Mouse (Mus musculus): Measurements from ENCODE around the gene Il17d. TPM values are rescaled to one million over a fixed set of nuclear protein-coding genes. Genes with fewer than 3 reads are reported as not detected.
A peak's percentile ranks its signal among the peaks of the same experiment; 100 is the strongest.

Gene Il17d
- 4.1 and 4.8 TPM in 2 replicates for polyA plus RNA-seq (2015; fragmentation: Nextera tagmentation; extraction: Ambion mirVana)

GRCm38 (mm10) chr14:57524671-57525387 lies at the start of gene Il17d:
Il17d (plus strand) TSS chr14:57524777.
- peak within 1 kb of the TSS; percentile 82 for H3K27ac ChIP-seq (ENCODE audit: low read length)
- peak within 1 kb of the TSS; percentile 91 for H3K4me2 ChIP-seq (ENCODE audit: low read depth, low read length)
- peak; percentile 61 for ATAC-seq (ENCODE audit: low read depth)
- H3K36me3 ChIP-seq (ENCODE audit: control insufficient read depth, insufficient read depth, low read length) = no peaks in the 10 kb centered on the region
- peak within 1 kb of the TSS; percentile 80 for H3K9ac ChIP-seq (ENCODE audit: low read length)
- no peaks in the 10 kb centered on the region for H3K27me3 ChIP-seq (ENCODE audit: control insufficient read depth, insufficient read depth, low read depth, low read length)
- WGBS = 1% methylated on average over 43 of the region's 104 CpGs
- H3K4me1 ChIP-seq (replicated peaks; ENCODE audit: control insufficient read depth, insufficient read depth, low read length) = peaks cover 7% of the 10 kb centered on the region
- peak within 1 kb of the TSS; percentile 74 for H3K4me3 ChIP-seq (ENCODE audit: low read length)
- H3K9me3 ChIP-seq (ENCODE audit: control insufficient read depth, low read length) = no peaks in the 10 kb centered on the region

DNA sequence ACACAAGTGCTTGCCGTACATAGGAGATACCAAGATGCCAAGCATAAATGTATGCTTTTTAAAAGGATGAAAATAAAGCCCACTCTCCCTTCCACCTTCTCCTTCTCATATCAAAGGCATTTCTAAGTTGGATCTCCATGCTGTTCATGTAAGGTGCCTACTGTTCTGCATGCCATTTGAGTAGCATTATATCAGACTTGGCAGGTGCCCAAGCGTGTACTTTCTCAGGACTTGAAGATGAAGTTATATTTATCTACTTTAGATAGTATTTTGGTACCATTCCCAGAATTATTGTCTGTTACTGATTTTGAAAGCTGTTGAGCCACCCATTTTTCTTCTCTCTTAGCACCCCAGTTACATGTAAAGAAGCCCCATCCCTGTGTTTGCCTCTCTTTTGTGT lies 49.5 kb upstream of the Il17d start:
- 71% methylated on average over 2 of the region's 2 CpGs for WGBS
- Histone ChIP-seq H3K27me3 (ENCODE audit: control insufficient read depth, insufficient read depth, low read depth, low read length) (no peaks in the 10 kb centered on the region), H3K4me1 (replicated peaks; ENCODE audit: control insufficient read depth, insufficient read depth, low read length) (no peaks in the 10 kb centered on the region), H3K36me3 (ENCODE audit: control insufficient read depth, insufficient read depth, low read length) (no peaks in the 10 kb centered on the region), H3K4me2 (ENCODE audit: low read depth, low read length) (no peak overlapping the region), H3K4me3 (ENCODE audit: low read length) (no peak overlapping the region), H3K9ac (ENCODE audit: low read length) (no peak overlapping the region), H3K27ac (ENCODE audit: low read length) (no peak overlapping the region), H3K9me3 (ENCODE audit: control insufficient read depth, low read length) (no peaks in the 10 kb centered on the region)
- no peak for ATAC-seq (ENCODE audit: low read depth)

DNA sequence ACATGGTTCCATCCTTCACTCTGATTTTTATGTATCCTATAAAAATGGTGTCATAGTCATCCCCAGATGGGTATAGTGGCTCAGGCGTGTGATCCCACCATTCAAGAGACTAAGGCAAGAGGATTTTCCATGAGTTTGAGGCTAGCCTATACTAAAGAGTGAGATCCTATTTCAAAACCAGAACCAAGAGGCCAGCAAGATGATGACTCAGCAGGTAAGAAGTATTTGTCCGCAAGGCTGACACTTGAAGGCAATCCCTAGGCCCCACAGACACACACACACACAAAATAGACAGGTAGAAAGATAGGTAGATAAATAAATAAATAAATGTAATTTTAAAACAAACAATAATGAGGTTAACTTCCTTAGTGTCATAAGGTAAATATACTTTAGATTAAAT lies 42.3 kb upstream of the Il17d start:
- Histone ChIP-seq H3K4me3 (ENCODE audit: low read length) (no peak overlapping the region), H3K27me3 (ENCODE audit: control insufficient read depth, insufficient read depth, low read depth, low read length) (no peaks in the 10 kb centered on the region), H3K4me1 (replicated peaks; ENCODE audit: control insufficient read depth, insufficient read depth, low read length) (no peaks in the 10 kb centered on the region), H3K9ac (ENCODE audit: low read length) (no peak overlapping the region), H3K27ac (ENCODE audit: low read length) (no peak overlapping the region), H3K9me3 (ENCODE audit: control insufficient read depth, low read length) (no peaks in the 10 kb centered on the region), H3K4me2 (ENCODE audit: low read depth, low read length) (no peak overlapping the region), H3K36me3 (ENCODE audit: control insufficient read depth, insufficient read depth, low read length) (no peaks in the 10 kb centered on the region)
- no peak for ATAC-seq (ENCODE audit: low read depth)
- 85% methylated on average over 2 of the region's 2 CpGs for WGBS

GRCm38 (mm10) chr14:57484183-57484582 lies 40.4 kb upstream of the Il17d start:
- Histone ChIP-seq H3K4me1 (replicated peaks; ENCODE audit: control insufficient read depth, insufficient read depth, low read length) (no peaks in the 10 kb centered on the region), H3K4me2 (ENCODE audit: low read depth, low read length) (no peak overlapping the region), H3K9ac (ENCODE audit: low read length) (no peak overlapping the region), H3K27ac (ENCODE audit: low read length) (no peak overlapping the region), H3K4me3 (ENCODE audit: low read length) (no peak overlapping the region), H3K9me3 (ENCODE audit: control insufficient read depth, low read length) (no peaks in the 10 kb centered on the region), H3K36me3 (ENCODE audit: control insufficient read depth, insufficient read depth, low read length) (no peaks in the 10 kb centered on the region), H3K27me3 (ENCODE audit: control insufficient read depth, insufficient read depth, low read depth, low read length) (no peaks in the 10 kb centered on the region)
- ATAC-seq (ENCODE audit: low read depth) = no peak
- 92% methylated on average over 6 of the region's 6 CpGs for WGBS

DNA sequence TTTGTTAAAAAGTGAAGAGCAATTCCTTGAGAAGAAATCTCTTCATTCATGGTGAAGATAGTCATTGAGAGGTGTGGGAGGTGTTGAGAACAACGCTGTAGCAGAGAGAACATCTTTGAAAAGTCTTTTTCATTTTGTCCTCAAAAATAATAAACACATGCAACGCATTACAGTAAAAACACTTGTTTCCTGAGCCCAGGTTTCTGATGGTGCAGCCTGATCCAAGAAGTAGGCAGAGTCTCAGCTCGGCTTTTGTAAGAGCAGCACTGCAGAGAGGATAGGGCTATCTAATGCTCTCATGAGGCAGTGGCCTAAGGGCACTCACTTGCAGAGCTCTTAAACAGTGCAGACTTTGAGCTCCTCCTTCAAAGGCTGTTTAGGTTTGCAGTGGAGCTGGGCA lies 34.9 kb upstream of the Il17d start:
- H3K36me3 ChIP-seq (ENCODE audit: control insufficient read depth, insufficient read depth, low read length) = no peaks in the 10 kb centered on the region
- WGBS = 73% methylated on average over 3 of the region's 3 CpGs

DNA sequence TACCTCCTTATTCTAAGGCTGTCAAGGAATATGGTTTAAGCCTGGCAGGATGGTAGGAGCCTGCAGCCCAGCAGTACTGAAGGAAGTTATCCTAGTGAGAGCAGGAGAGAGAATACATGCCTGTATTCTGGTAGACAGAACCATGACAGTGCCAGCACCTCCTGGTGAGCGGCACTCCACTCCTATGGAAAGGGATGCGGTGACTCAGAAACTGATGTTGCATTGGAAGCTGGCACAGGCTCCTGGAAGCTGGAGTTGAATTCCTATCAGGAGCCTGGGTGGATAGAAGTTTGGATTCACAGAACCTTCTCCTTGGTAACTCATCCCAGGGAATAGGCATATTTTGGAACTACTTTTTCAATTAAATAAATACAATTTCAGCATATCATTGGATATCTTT lies 30.7 kb upstream of the Il17d start:
- ATAC-seq (ENCODE audit: low read depth) = no peak
- no peak overlapping the region for H3K27ac ChIP-seq (ENCODE audit: low read length)
- WGBS = 91% methylated on average over 2 of the region's 2 CpGs
- H3K4me1 ChIP-seq (replicated peaks; ENCODE audit: control insufficient read depth, insufficient read depth, low read length) = no peaks in the 10 kb centered on the region
- no peak overlapping the region for H3K4me2 ChIP-seq (ENCODE audit: low read depth, low read length)
- no peaks in the 10 kb centered on the region for H3K27me3 ChIP-seq (ENCODE audit: control insufficient read depth, insufficient read depth, low read depth, low read length)
- H3K9me3 ChIP-seq (ENCODE audit: control insufficient read depth, low read length) = no peaks in the 10 kb centered on the region
- no peak overlapping the region for H3K9ac ChIP-seq (ENCODE audit: low read length)
- no peaks in the 10 kb centered on the region for H3K36me3 ChIP-seq (ENCODE audit: control insufficient read depth, insufficient read depth, low read length)
- no peak overlapping the region for H3K4me3 ChIP-seq (ENCODE audit: low read length)

More for the DNA sequence above, 34.9 kb upstream of the Il17d start:
- Histone ChIP-seq H3K4me1 (replicated peaks; ENCODE audit: control insufficient read depth, insufficient read depth, low read length) (no peaks in the 10 kb centered on the region), H3K4me3 (ENCODE audit: low read length) (no peak overlapping the region), H3K27me3 (ENCODE audit: control insufficient read depth, insufficient read depth, low read depth, low read length) (no peaks in the 10 kb centered on the region), H3K9me3 (ENCODE audit: control insufficient read depth, low read length) (no peaks in the 10 kb centered on the region), H3K9ac (ENCODE audit: low read length) (no peak overlapping the region), H3K4me2 (ENCODE audit: low read depth, low read length) (no peak overlapping the region), H3K27ac (ENCODE audit: low read length) (no peak overlapping the region)
- no peak for ATAC-seq (ENCODE audit: low read depth)

GRCm38 (mm10) chr14:57503729-57504128 lies 20.8 kb upstream of the Il17d start:
- Histone ChIP-seq H3K27me3 (ENCODE audit: control insufficient read depth, insufficient read depth, low read depth, low read length) (no peaks in the 10 kb centered on the region), H3K4me1 (replicated peaks; ENCODE audit: control insufficient read depth, insufficient read depth, low read length) (no peaks in the 10 kb centered on the region), H3K9ac (ENCODE audit: low read length) (no peak overlapping the region), H3K4me2 (ENCODE audit: low read depth, low read length) (no peak overlapping the region), H3K4me3 (ENCODE audit: low read length) (no peak overlapping the region), H3K36me3 (ENCODE audit: control insufficient read depth, insufficient read depth, low read length) (peaks cover 4% of the 10 kb centered on the region; the same call in 1 of the 2 replicates), H3K27ac (ENCODE audit: low read length) (no peak overlapping the region), H3K9me3 (ENCODE audit: control insufficient read depth, low read length) (no peaks in the 10 kb centered on the region)
- ATAC-seq (ENCODE audit: low read depth) = no peak
- WGBS = 85% methylated on average over 6 of the region's 6 CpGs

DNA sequence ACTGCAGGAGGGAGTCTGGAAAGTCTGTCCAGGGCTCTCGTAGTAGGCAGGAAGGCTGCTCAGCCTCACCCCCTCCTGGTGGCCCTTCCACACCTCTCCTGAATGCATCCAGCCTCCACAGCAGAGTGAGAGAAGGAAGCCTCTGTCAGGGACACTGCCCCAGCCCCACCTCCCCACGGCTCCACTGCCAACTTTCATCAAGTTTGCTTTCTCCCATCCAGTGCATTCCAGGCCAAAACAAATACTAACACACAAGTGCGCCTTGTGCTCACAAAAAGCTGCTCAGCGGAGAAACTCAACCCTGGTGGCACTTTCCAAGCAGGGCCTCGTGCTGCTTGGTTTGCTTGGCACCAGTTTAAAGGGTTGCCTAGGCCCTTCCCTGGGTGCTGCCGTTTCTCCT lies 15.0 kb upstream of the Il17d start:
- Histone ChIP-seq H3K36me3 (ENCODE audit: control insufficient read depth, insufficient read depth, low read length) (no peaks in the 10 kb centered on the region), H3K27me3 (ENCODE audit: control insufficient read depth, insufficient read depth, low read depth, low read length) (no peaks in the 10 kb centered on the region), H3K4me1 (replicated peaks; ENCODE audit: control insufficient read depth, insufficient read depth, low read length) (peaks cover 11% of the 10 kb centered on the region), H3K9ac (ENCODE audit: low read length) (no peak overlapping the region), H3K9me3 (ENCODE audit: control insufficient read depth, low read length) (no peaks in the 10 kb centered on the region), H3K4me2 (ENCODE audit: low read depth, low read length) (no peak overlapping the region), H3K27ac (ENCODE audit: low read length) (peak overlapping the region; percentile 74), H3K4me3 (ENCODE audit: low read length) (no peak overlapping the region)
- 30% methylated on average over 6 of the region's 6 CpGs for WGBS
- peak; percentile 95 for ATAC-seq (ENCODE audit: low read depth)

DNA sequence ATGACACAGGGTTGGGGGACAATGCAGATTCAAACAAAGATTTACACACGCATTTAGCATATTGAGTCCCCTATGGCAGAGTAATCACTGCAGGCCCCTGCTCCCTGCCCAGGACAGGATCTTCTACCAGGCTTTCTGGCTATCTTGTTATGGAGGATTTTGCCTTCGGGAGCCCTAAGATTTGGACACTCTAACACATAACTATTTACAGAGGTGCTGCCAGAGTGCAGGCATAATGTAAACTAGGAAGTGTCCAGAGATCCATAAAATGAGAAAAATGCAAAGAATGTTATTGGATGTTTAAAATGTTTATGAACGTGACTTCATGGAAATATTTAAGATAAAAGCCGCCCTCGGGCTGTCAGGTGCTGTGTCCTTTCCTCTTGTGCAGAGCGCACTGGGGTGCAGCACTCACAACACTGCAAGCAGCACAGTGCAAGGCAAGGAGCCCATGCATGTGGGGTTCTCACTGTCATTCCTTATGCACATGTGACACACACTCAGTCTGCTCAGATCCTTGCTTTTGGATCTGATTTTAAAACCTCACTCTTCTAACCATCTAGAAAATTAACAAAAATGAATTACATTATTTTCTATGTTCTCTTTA lies 9.3 kb upstream of the Il17d start:
- Histone ChIP-seq H3K4me2 (ENCODE audit: low read depth, low read length) (no peak overlapping the region), H3K27me3 (ENCODE audit: control insufficient read depth, insufficient read depth, low read depth, low read length) (no peaks in the 10 kb centered on the region), H3K4me1 (replicated peaks; ENCODE audit: control insufficient read depth, insufficient read depth, low read length) (0 out of 2 replicates have a peak, but pooled peaks cover 2% of the 10 kb centered on the region), H3K9me3 (ENCODE audit: control insufficient read depth, low read length) (no peaks in the 10 kb centered on the region), H3K9ac (ENCODE audit: low read length) (no peak overlapping the region), H3K36me3 (ENCODE audit: control insufficient read depth, insufficient read depth, low read length) (no peaks in the 10 kb centered on the region), H3K27ac (ENCODE audit: low read length) (no peak overlapping the region), H3K4me3 (ENCODE audit: low read length) (no peak overlapping the region)
- ATAC-seq (ENCODE audit: low read depth) = peak; percentile 64
- WGBS = 27% methylated on average over 6 of the region's 6 CpGs
